Mouse (Mus musculus): ENCODE data around the gene Senp3.

GRCm38 (mm10) chr11:69695046-69695360, 13.1 kb upstream of the Senp3 start:
- TF ChIP-seq CTCF (IDR thresholded peaks at IDR 0.05; ENCODE audit: low read depth, low read length) (no peak), EP300 (IDR thresholded peaks at IDR 0.05; ENCODE audit: insufficient read depth, low read depth, low read length) (no peak), POLR2A (IDR thresholded peaks at IDR 0.05; ENCODE audit: insufficient read depth, low read length) (no peak)
